Mouse (Mus musculus) right cerebral cortex, postnatal 25 days (tissue): ENCODE data around the gene Lrpap1.

Experiments
- DNase-seq: peaks from one replicate; pipeline ENCODE4 v3.0.0; 2022

Gene Lrpap1

DNA sequence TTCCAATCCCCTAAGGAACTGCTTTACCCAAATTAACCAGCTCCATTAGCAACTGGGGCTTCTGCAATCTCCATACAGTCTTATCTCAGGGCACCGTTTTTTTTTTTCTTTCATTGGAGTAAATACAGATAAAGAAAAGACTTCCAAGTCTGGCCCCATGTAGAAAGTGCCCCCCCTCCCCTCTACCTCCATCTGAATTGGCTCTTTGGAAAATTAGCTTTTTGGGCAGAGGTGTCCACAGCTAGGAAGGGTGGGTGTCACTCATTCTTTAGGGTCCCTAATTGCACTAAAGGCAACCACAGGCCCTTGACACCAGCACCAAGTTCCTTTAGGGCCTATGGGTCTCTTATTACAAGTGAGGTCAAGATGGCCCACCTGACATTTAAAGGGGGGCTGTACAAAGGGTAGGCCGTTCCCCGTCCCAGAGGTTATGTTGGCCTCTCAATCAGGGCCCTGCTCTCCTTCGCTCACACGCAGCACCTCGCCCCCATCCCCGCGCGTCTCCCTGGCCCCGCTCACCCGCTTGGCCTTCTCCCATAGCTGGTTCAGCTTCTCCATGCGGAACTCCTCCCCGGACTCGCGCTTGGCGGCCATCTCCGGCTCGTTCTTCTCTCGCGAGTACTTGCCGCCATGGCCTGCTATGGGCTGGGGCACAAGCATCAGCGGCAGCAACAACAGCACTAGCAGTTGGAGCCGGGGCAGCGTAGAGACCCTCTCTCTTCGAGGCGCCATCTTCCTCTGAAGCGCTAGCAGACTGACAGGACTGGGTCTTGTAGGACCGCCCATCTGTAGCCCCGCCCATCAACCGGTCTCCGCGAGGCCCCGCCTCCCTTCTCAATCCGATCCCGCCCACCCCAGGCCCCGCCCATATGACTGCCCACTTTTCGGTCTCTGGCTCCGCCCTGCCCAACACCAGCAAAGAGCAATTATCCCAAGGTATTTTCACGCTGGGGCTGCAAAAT is at the start of gene Lrpap1:
Gene Lrpap1 (minus strand): TSS at position 807 of the 962 bp plus-strand sequence.
- DNase-seq: peak; percentile 86

DNA sequence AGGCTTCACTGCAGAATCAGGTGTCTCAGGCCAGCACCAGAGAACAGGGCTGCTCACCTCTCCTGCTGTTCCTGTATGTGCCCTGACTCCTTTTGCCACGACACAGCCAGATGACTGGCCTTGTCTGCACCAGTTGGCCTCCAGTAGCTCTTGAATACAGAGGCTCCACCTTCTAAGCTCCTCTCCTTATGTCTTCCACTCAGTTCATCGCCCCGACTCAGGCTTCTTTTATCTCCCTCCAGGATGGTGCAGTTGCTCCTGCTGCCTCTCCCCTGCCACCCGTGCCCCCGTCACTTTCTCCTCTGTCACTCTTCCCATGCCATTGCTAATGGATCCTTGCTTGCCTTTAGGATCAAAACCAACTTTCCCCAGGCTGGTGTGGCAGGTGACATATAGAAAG is 44.4 kb upstream of the Lrpap1 start:
- DNase-seq: no peak

GRCm38 (mm10) chr5:35149526-35149925 is 44.0 kb upstream of the Lrpap1 start:
- DNase-seq: no peak

DNA sequence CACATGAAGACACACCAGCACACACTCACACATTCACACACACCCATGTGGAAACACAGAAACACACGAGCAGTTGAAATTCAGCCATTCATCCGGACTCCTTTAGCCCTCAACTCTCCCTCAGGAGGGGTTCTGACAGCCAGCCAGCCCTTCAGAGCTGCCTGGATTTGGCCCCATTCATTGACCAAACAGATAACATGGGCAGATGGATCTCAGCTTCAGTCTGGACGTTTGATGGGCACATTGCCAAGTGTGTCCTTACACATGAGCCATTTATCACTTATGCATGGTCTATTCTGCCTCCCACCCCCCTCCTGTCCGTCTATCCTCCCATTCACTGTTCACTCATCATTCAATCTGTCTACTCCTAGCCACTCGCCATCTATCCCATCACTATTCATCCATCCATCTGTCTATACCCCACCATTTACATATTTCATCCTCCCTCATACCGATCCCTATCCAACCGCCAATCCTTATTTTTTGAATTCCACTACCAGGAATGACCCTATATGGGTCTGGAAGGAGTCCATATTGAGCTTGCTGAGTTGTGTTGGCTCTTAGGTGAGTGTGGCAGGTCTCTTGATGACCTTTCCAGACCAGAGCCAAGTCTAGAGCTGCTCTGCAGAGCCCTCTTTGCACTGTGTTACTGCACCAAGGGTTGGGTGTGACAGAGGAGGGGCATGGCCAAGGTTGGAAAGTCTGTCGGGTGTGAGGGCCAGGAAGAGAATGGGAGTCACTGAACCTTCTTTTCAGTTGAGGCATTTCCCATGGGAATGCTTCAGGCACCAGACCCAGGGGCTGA is 42.6 kb upstream of the Lrpap1 start:
- DNase-seq: no peak

GRCm38 (mm10) chr5:35147155-35147962 is 41.8 kb upstream of the Lrpap1 start:
- no peak for DNase-seq

DNA sequence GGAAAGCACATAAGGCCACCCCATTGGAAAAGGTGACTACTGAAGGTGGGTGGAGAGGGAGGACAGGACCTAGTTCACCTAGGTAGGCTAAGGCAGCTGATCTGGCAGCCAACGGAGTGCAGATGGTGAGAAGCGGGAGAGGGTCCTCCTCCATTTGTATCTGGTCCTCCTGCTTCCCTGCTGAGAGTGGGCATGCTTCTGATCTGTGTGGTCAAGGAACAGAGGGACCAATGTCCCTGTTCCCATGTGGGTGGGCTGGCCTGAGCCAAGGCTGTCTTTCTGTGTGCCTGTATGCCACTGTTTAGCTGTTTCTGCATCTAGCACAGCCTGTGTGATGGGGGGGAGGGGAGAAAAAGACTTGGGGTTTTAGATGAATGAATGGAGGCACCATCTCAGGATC is 41.2 kb upstream of the Lrpap1 start:
- no peak for DNase-seq

DNA sequence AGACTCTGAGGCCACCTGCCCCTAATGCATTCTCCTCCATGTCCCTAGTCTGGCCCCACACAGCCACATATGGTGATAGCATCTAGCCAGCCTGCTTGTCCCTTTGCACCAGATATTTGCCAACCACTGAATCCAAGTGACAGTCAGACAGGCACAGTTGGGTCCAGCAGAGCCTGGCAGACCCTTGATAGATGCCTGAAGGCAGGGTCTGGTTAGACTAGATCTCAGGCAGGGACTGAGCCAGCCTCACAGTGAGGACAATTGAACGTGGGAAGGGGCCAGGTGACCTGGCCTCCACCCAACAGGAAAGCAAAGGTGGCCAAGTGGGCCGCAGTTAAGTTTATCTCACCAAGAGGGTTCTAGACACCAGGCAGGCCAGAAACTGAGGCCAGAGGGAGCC is 39.1 kb upstream of the Lrpap1 start:
- DNase-seq: no peak

DNA sequence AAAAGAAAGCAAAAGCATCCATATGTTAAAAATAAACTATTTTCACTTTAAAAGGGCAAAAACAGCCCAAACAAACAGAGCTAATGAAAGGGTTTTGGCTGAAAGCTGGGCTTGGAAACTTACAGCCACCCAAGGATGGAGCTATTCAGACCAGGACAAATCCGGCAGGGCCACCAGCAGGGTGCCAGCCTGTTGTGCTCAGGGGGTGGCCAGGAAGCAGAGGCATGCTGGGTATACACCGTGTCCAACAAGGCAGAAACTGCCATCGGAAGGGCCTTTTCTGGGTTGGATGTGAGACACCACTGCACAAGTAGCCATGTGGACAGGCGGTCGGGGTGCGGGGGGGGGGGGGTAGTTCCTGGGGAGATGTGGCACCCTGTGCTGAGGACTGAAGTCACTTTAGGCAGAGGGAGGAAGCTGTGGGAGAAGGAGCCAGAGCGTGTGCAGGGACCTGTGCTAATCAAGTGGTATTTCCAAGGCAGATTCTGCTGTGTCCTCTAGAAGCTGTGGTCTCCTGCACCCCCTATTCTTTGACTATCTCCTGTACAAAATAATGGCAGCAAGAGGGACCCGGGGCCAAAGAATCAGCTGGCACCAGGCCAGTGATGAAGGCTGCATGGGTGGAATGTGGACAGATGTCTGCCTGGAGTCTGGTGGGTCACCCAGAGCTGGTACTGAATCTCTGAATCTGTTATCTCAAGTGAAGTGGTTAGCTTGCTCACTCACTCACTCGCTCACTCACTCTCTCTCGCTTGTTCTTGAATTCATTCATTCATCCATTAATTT is 38.1 kb upstream of the Lrpap1 start:
- DNase-seq: no peak

- DNase-seq: no peak
These were observed 37.3 kb upstream of the Lrpap1 start for GRCm38 (mm10) chr5:35142910-35143309.

GRCm38 (mm10) chr5:35141316-35141715 is 35.8 kb upstream of the Lrpap1 start:
- peak; percentile 57 for DNase-seq

DNA sequence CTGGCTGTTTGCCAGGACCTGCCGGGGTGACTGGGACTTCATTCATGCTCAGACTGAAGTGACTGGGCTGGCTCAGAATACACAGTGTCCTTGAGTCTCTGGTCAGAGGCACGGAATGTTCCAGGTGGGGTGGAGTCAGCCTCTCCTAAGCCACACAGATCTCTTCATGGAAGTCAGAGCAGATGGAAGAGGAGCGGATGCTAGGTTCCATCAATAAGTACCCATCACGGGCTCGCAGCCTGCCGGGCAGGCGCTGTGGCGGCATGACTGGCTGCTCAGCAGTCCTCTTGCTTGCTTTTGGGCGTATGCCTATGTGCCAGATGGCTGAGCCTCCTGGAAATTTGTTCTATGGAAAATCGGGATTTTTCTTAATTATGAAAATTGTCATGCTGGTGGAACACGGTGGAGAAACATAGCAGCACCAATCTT is 32.6 kb upstream of the Lrpap1 start:
- peak; percentile 80 for DNase-seq

DNA sequence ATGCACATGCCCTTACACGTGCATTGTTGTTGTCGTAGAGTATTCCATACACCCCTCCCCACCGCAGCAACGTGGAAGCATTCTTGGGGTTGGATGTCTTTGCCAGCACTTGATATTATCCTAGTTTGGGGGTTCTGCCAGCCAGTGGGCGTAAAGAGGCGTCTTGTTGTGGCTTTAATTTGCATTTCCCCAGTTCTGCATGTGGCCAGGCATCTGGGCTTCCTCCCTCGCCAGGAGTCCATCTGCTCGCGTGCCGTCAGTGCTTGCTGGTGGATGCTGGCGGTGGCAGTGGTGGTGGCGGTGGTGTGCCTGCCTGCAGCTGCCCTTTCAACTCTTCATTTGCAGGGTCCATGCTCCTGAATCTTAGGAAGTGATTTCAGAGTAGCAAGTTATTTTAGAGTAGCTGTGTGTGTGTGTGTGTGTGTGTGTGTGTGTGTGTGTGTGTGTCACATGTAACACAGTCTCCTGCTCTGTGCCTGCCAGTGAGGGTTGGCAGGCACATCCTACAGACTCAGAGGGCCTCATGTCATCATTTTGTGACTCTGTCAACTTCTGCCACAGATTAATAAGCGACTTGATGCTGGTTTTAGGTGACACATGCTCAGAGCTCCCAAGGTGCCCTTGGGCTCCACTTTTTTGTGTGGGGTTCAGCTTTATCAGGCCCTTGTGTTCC is 32.1 kb upstream of the Lrpap1 start:
- DNase-seq: peak; percentile 91

- no peak for DNase-seq
These were observed 30.3 kb upstream of the Lrpap1 start for GRCm38 (mm10) chr5:35135903-35136302.

DNA sequence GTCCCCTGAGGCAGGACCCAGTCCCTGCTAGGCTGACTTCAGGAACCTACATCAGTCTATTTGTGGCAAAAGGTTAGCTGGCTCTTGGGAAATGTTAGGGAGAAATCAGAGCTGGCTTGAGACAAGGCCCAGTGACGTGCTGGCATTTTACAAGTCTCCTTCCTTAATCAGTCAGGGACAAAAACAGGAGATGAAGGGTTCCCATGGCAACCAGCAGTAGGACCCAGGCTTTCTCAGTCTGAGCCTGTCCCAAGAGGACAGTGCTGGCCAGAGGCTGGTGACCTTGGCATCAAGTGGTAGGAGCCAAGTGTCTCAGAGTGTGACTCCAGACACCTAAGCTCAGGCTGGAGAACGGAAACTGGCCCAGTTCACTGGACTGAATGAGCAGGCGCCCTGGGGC is 28.7 kb upstream of the Lrpap1 start:
- no peak for DNase-seq

DNA sequence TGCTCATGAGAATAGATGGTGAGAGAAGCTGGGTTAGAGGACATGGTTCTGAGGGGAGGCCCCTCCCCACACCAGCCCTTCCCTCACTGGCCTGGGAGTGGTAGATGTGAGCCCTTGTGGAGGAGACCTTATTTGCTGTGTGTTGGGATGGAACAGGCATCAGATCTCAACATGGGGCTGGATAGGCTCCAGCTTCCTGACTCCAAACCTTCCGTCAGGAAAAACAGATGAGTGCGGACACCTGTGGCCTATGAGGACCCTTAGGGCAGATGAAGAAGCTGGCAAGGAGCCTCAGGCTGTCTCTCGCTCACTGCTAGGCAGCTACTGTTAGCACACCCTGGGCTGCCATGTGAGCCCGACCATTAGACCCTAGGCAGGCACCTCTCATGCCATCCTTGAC is 27.9 kb upstream of the Lrpap1 start:
- DNase-seq: no peak

GRCm38 (mm10) chr5:35132278-35132980 is 26.9 kb upstream of the Lrpap1 start:
- DNase-seq: no peak

GRCm38 (mm10) chr5:35131773-35132172 is 26.2 kb upstream of the Lrpap1 start:
- DNase-seq: peak; percentile 75

GRCm38 (mm10) chr5:35131237-35131636 is 25.7 kb upstream of the Lrpap1 start:
- DNase-seq: no peak

DNA sequence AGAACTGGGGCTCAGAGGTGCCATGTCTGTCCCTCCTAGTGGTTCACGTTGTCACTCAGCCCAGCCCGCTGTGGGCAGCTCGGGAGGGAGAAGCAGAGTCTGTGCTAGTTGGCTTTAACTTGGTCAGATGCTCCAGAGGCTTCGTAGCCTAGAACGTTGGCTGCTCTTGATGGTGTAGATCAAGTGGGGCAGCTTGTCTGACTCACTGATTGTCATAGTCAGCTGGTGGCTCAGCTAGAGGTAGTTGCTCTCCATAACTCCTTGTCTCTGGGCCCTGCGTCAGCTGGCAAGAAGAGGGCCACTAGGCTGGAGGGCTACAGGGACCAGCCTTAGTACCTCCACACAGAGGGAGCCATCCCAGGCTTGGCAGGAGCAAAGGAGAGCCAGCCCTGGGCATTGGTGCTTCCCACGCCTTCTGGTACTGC is 24.2 kb upstream of the Lrpap1 start:
- DNase-seq: peak; percentile 49

DNA sequence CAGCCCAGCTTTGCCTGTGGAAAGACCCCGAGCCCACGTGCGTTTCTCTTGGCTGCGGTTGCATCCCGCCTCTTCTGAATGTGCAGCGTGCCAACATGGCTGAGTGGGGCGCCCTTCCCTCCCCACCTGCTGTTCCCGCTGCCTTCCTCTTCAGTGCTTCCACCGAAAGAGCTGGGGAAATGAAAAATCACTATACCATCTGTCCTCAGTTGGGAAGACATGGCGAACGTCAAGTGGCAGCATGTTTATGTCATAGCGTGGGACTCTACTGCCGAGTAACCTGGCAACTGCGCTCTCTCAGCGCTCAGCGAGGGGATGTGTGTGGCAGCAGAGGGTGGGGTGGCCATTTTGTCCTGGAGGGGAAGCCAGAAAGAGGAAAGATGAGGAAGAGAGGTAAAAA is 23.6 kb upstream of the Lrpap1 start:
- DNase-seq: peak; percentile 75

DNA sequence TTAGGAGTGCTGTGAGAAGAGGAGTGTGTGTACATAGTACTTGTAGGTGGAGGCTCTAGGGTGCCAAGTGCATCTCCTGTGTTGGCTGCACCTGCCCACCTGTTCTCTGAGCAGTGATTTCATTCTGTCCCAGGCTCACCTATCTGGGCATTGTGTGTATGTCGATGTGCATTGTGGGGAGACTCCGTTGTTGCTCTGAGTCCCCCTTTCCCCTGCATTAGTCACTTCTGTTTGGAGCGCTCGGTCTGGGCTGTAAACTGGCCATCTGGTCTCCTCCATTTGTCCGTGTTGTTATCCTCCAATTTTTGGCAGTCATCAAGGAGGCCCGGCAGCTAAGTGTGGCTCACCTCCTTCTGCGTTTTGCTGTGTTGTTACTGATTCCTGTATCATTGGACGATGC is 14.5 kb upstream of the Lrpap1 start:
- peak; percentile 54 for DNase-seq
